Mouse (Mus musculus): ENCODE measurements around the gene Helz.

Helz gene

GRCm38 (mm10) chr11:107617976-107618375 lies 70.2 kb downstream of the Helz start:
- no peak for DNase-seq (ENCODE audit: low spot score in 2 of 2)

- DNase-seq (ENCODE audit: low spot score in 2 of 2): no peak
These were observed 76.9 kb downstream of the Helz start for GRCm38 (mm10) chr11:107624661-107625060.

GRCm38 (mm10) chr11:107625746-107626145 lies 78.0 kb downstream of the Helz start:
- DNase-seq (ENCODE audit: low spot score in 2 of 2): no peak

- DNase-seq (ENCODE audit: low spot score in 2 of 2): no peak
These were observed 81.8 kb downstream of the Helz start for GRCm38 (mm10) chr11:107629504-107629903.

GRCm38 (mm10) chr11:107629951-107630350 lies 82.2 kb downstream of the Helz start:
- DNase-seq (ENCODE audit: low spot score in 2 of 2): no peak

GRCm38 (mm10) chr11:107631124-107631523 lies 83.4 kb downstream of the Helz start:
- DNase-seq (ENCODE audit: low spot score in 2 of 2): no peak

GRCm38 (mm10) chr11:107633563-107634146 lies 85.9 kb downstream of the Helz start:
- no peak for DNase-seq (ENCODE audit: low spot score in 2 of 2)

- no peak for DNase-seq (ENCODE audit: low spot score in 2 of 2)
These were observed 90.4 kb downstream of the Helz start for GRCm38 (mm10) chr11:107638137-107638536.

- no peak for DNase-seq (ENCODE audit: low spot score in 2 of 2)
These were observed 91.9 kb downstream of the Helz start for GRCm38 (mm10) chr11:107639657-107640056.

GRCm38 (mm10) chr11:107644461-107644860 lies 96.7 kb downstream of the Helz start:
- DNase-seq (ENCODE audit: low spot score in 2 of 2): no peak

GRCm38 (mm10) chr11:107647330-107647729 lies 99.6 kb downstream of the Helz start:
- no peak for DNase-seq (ENCODE audit: low spot score in 2 of 2)

- no peak for DNase-seq (ENCODE audit: low spot score in 2 of 2)
These were observed 100.9 kb downstream of the Helz start for GRCm38 (mm10) chr11:107648668-107649067.

- DNase-seq (ENCODE audit: low spot score in 2 of 2): no peak
These were observed 101.7 kb downstream of the Helz start for GRCm38 (mm10) chr11:107649458-107649857.

- no peak for DNase-seq (ENCODE audit: low spot score in 2 of 2)
These were observed 102.8 kb downstream of the Helz start for GRCm38 (mm10) chr11:107650422-107651051.

- DNase-seq (ENCODE audit: low spot score in 2 of 2): no peak
These were observed 103.7 kb downstream of the Helz start for GRCm38 (mm10) chr11:107651391-107651790.

GRCm38 (mm10) chr11:107652137-107652536 lies 104.4 kb downstream of the Helz start:
- no peak for DNase-seq (ENCODE audit: low spot score in 2 of 2)

GRCm38 (mm10) chr11:107655538-107655937 lies 107.8 kb downstream of the Helz start:
- DNase-seq (ENCODE audit: low spot score in 2 of 2): no peak

GRCm38 (mm10) chr11:107657117-107657516 lies 109.4 kb downstream of the Helz start:
- DNase-seq (ENCODE audit: low spot score in 2 of 2): no peak

- DNase-seq (ENCODE audit: low spot score in 2 of 2): no peak
These were observed 112.7 kb downstream of the Helz start for GRCm38 (mm10) chr11:107660452-107660851.

GRCm38 (mm10) chr11:107662666-107663065 lies 114.9 kb downstream of the Helz start:
- no peak for DNase-seq (ENCODE audit: low spot score in 2 of 2)

GRCm38 (mm10) chr11:107667542-107667941 lies 119.8 kb downstream of the Helz start:
- no peak for DNase-seq (ENCODE audit: low spot score in 2 of 2)

- DNase-seq (ENCODE audit: low spot score in 2 of 2): no peak
These were observed 120.5 kb downstream of the Helz start for GRCm38 (mm10) chr11:107668223-107668622.

GRCm38 (mm10) chr11:107668977-107669376 lies 121.2 kb downstream of the Helz start:
- no peak for DNase-seq (ENCODE audit: low spot score in 2 of 2)

GRCm38 (mm10) chr11:107674006-107674405 lies 126.3 kb downstream of the Helz start:
- no peak for DNase-seq (ENCODE audit: low spot score in 2 of 2)

Measured in spleen, postnatal 10 days (tissue).